Mouse (Mus musculus) liver, postnatal 0 days (tissue): ENCODE measurements around the gene Arhgef40.

Experiments
- CTCF ChIP-seq: sonication (generic); IDR thresholded peaks from 2 replicates; pipeline ENCODE4 v1.5.1; 2016; ENCODE audit warnings: antibody characterized with exemption, low read depth
- EP300 ChIP-seq: IDR thresholded peaks from 2 replicates; pipeline ENCODE4 v1.6.1; 2016; ENCODE audit warnings: antibody characterized with exemption, low read depth, mild to moderate bottlenecking

GRCm38 (mm10) chr14:52010446-52011111 lies 26.1 kb downstream of the Arhgef40 start:
- TF ChIP-seq CTCF (no peak), EP300 (no peak)
